Mouse (Mus musculus) testis, adult 2 months (tissue): Measurements from ENCODE around the gene Cps1.

Source experiments
- CTCF ChIP-seq: fragments of 200-500 bp; IDR thresholded peaks from 2 replicates; pipeline ENCODE4 v1.5.1; 2012; ENCODE audit warnings: low read depth, mild to moderate bottlenecking, inconsistent platforms, low read length, moderate library complexity; ENCODE audit not compliant: control insufficient read depth, insufficient read depth, insufficient replicate concordance
- POLR2A ChIP-seq: fragments of 200-500 bp; IDR thresholded peaks from 2 replicates; pipeline ENCODE4 v1.6.1; 2012; ENCODE audit warnings: low read depth, mild to moderate bottlenecking, inconsistent platforms, low read length, moderate library complexity; ENCODE audit not compliant: control insufficient read depth

DNA sequence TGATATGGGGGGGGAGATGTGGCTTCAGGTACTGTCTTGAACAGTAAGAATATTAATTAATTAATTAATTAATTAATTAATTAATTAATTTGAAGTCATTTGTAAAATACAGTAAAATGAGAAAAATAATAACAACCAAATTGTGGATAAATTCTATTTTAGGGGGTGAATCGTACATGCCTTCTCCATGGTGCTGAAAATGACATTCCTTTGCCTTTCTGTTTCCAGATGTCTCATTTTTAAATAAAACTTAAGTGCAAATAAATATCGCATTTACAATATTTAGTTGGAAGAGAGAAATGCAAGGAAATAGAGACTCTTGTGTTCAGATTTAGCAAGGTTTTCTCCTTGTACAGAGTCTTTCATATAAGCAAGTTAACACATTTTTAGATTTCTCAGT lies 112.0 kb downstream of the Cps1 start:
- TF ChIP-seq CTCF (no peak), POLR2A (no peak)
